Mouse (Mus musculus) kidney, embryonic 16.5 days (tissue): ENCODE data around the gene Schip1. TPM values are rescaled to one million over a fixed set of nuclear protein-coding genes. Genes with fewer than 3 reads are reported as not detected.

Experiments
- ATAC-seq: fragments of 200-750 bp; cut with Nextera tagmentation; 2 replicates; pipeline ENCODE4 v1.8.0; 2017; ENCODE audit warnings: moderate TSS enrichment; ENCODE audit not compliant: low FRiP score, low TSS enrichment
- H3K27ac ChIP-seq: fragments of 300-500 bp; sonication (generic); 2 replicates; pipeline ENCODE4 v1.5.1; 2014; ENCODE audit warnings: low read length
- H3K27me3 ChIP-seq: fragments of 300-500 bp; sonication (generic); 2 replicates; pipeline ENCODE4 v1.6.1; 2014; ENCODE audit warnings: low read length, control low read depth, mixed read lengths; ENCODE audit not compliant: insufficient read depth
- H3K36me3 ChIP-seq: fragments of 300-500 bp; sonication (generic); 2 replicates; pipeline ENCODE4 v1.6.1; 2014; ENCODE audit warnings: low read length, control low read depth, mixed read lengths; ENCODE audit not compliant: insufficient read depth
- H3K4me1 ChIP-seq: fragments of 300-500 bp; sonication (generic); 2 replicates; pipeline ENCODE4 v1.6.1; 2014; ENCODE audit warnings: low read length, control low read depth, mixed read lengths; ENCODE audit not compliant: insufficient read depth
- H3K4me2 ChIP-seq: fragments of 300-500 bp; sonication (generic); replicated peaks from 2 replicates; pipeline ENCODE4 v1.6.1; 2014; ENCODE audit warnings: low read depth, low read length
- H3K4me3 ChIP-seq: fragments of 300-500 bp; sonication (generic); 2 replicates; pipeline ENCODE4 v1.5.1; 2014; ENCODE audit warnings: mild to moderate bottlenecking, low read length
- H3K9ac ChIP-seq: fragments of 300-500 bp; sonication (generic); replicated peaks from 2 replicates; pipeline ENCODE4 v1.6.1; 2014; ENCODE audit warnings: low read length
- H3K9me3 ChIP-seq: fragments of 300-500 bp; sonication (generic); 2 replicates; pipeline ENCODE4 v1.6.1; 2016; ENCODE audit warnings: low read length, control low read depth
- WGBS: fragments of 180-500 bp; shearing (Covaris S2); extraction: QIAGEN DNeasy Blood & Tissue Kit; methylation state at CpG from one replicate; pipeline ENCODE4 v1.1.7; 2014; 5-methylcytosine and 5-hydroxymethylcytosine counted together
- polyA plus RNA-seq: library from polyadenylated mRNA; unstranded; fragments of >200 nt; fragmentation: Nextera tagmentation; extraction: Ambion mirVana; gene quantifications from 2 replicates; pipeline ENCODE4 v1.2.1, GENCODE M21; 2015

Gene Schip1
- polyA plus RNA-seq, 1 experiment from 2014 or later, result 48.9 TPM

- no peak for ATAC-seq
- H3K27me3 ChIP-seq, result no peaks in the 10 kb centered on the region
- no peak overlapping the region for H3K27ac ChIP-seq
- no peak overlapping the region for H3K9ac ChIP-seq
- no peaks in the 10 kb centered on the region for H3K36me3 ChIP-seq
- no peaks in the 10 kb centered on the region for H3K4me1 ChIP-seq
- no peaks in the 10 kb centered on the region for H3K9me3 ChIP-seq
- no peak overlapping the region for H3K4me2 ChIP-seq
- no peak overlapping the region for H3K4me3 ChIP-seq
Observed at GRCm38 (mm10) chr3:68368029-68368428, 303.4 kb downstream of the Schip1 start.

- Histone ChIP-seq H3K4me3 (no peak overlapping the region), H3K9me3 (no peaks in the 10 kb centered on the region), H3K36me3 (no peaks in the 10 kb centered on the region), H3K27me3 (no peaks in the 10 kb centered on the region), H3K4me1 (0 out of 2 replicates have a peak, but pooled peaks cover 10% of the 10 kb centered on the region), H3K9ac (no peak overlapping the region), H3K27ac (no peak overlapping the region), H3K4me2 (no peak overlapping the region)
- WGBS, result no CpG with 5 or more reads among the region's 1 CpGs
- ATAC-seq, result no peak
Observed at GRCm38 (mm10) chr3:68372925-68373324, 308.3 kb downstream of the Schip1 start.

- H3K4me1 ChIP-seq, result peaks cover 17% of the 10 kb centered on the region; the same call in 1 of the 2 replicates
- no peaks in the 10 kb centered on the region for H3K9me3 ChIP-seq
- 16% methylated on average over 10 of the region's 10 CpGs for WGBS
- H3K36me3 ChIP-seq, result no peaks in the 10 kb centered on the region
- no peak overlapping the region for H3K4me2 ChIP-seq
- no peak for ATAC-seq
- no peak overlapping the region for H3K4me3 ChIP-seq
- no peak overlapping the region for H3K9ac ChIP-seq
- H3K27me3 ChIP-seq, result no peaks in the 10 kb centered on the region
- H3K27ac ChIP-seq, result no peak overlapping the region
Observed at GRCm38 (mm10) chr3:68375100-68375508, 310.5 kb downstream of the Schip1 start.

GRCm38 (mm10) chr3:68377452-68378198, 313.0 kb downstream of the Schip1 start:
- no peak overlapping the region for H3K4me2 ChIP-seq
- WGBS, result 79% methylated on average over 7 of the region's 7 CpGs
- no peaks in the 10 kb centered on the region for H3K36me3 ChIP-seq
- H3K4me3 ChIP-seq, result no peak overlapping the region
- ATAC-seq, result no peak
- no peaks in the 10 kb centered on the region for H3K27me3 ChIP-seq
- no peak overlapping the region for H3K9ac ChIP-seq
- no peaks in the 10 kb centered on the region for H3K9me3 ChIP-seq
- peaks cover 17% of the 10 kb centered on the region; the same call in 1 of the 2 replicates for H3K4me1 ChIP-seq
- no peak overlapping the region for H3K27ac ChIP-seq

- Histone ChIP-seq H3K4me3 (no peak overlapping the region), H3K36me3 (no peaks in the 10 kb centered on the region), H3K27ac (no peak overlapping the region), H3K9me3 (no peaks in the 10 kb centered on the region), H3K27me3 (no peaks in the 10 kb centered on the region), H3K4me1 (peaks cover 17% of the 10 kb centered on the region; the same call in 1 of the 2 replicates), H3K9ac (no peak overlapping the region), H3K4me2 (no peak overlapping the region)
- ATAC-seq, result no peak
- WGBS, result 41% methylated on average over 2 of the region's 2 CpGs
Observed at GRCm38 (mm10) chr3:68378799-68379198, 314.2 kb downstream of the Schip1 start.

- Histone ChIP-seq H3K9ac (no peak overlapping the region), H3K27ac (no peak overlapping the region; the same call in 1 of the 2 replicates), H3K27me3 (no peaks in the 10 kb centered on the region), H3K36me3 (no peaks in the 10 kb centered on the region), H3K4me3 (no peak overlapping the region), H3K9me3 (no peaks in the 10 kb centered on the region), H3K4me2 (no peak overlapping the region), H3K4me1 (peaks cover 17% of the 10 kb centered on the region; the same call in 1 of the 2 replicates)
- WGBS, result 14% methylated on average over 7 of the region's 7 CpGs
- 0 out of 2 replicates have a peak, but pooled peaks have one; percentile 61 for ATAC-seq
Observed at GRCm38 (mm10) chr3:68379242-68379641, 314.6 kb downstream of the Schip1 start.

- Histone ChIP-seq H3K9ac (no peak overlapping the region), H3K27ac (no peak overlapping the region), H3K4me1 (peaks cover 8% of the 10 kb centered on the region; the same call in 1 of the 2 replicates), H3K4me3 (no peak overlapping the region), H3K4me2 (no peak overlapping the region), H3K9me3 (no peaks in the 10 kb centered on the region), H3K27me3 (no peaks in the 10 kb centered on the region), H3K36me3 (no peaks in the 10 kb centered on the region)
- no peak for ATAC-seq
Observed at GRCm38 (mm10) chr3:68383672-68384071, 319.1 kb downstream of the Schip1 start.

GRCm38 (mm10) chr3:68385544-68385943, 320.9 kb downstream of the Schip1 start:
- Histone ChIP-seq H3K9ac (no peak overlapping the region), H3K4me1 (no peaks in the 10 kb centered on the region), H3K4me3 (no peak overlapping the region), H3K27ac (no peak overlapping the region), H3K36me3 (no peaks in the 10 kb centered on the region), H3K9me3 (no peaks in the 10 kb centered on the region), H3K4me2 (no peak overlapping the region), H3K27me3 (no peaks in the 10 kb centered on the region)
- 83% methylated on average over 3 of the region's 3 CpGs for WGBS
- ATAC-seq, result no peak

- no peaks in the 10 kb centered on the region for H3K27me3 ChIP-seq
- no peak overlapping the region for H3K27ac ChIP-seq
- no peak for ATAC-seq
- no peak overlapping the region for H3K4me3 ChIP-seq
- H3K4me1 ChIP-seq, result no peaks in the 10 kb centered on the region
- H3K36me3 ChIP-seq, result no peaks in the 10 kb centered on the region
- no peak overlapping the region for H3K9ac ChIP-seq
- no peak overlapping the region for H3K4me2 ChIP-seq
- no peaks in the 10 kb centered on the region for H3K9me3 ChIP-seq
- 80% methylated on average over 3 of the region's 3 CpGs for WGBS
Observed at GRCm38 (mm10) chr3:68388023-68388422, 323.4 kb downstream of the Schip1 start.

- H3K9ac ChIP-seq, result no peak overlapping the region
- H3K27ac ChIP-seq, result no peak overlapping the region
- WGBS, result 59% methylated on average over 2 of the region's 2 CpGs
- no peak overlapping the region for H3K4me3 ChIP-seq
- no peaks in the 10 kb centered on the region for H3K27me3 ChIP-seq
- H3K4me1 ChIP-seq, result no peaks in the 10 kb centered on the region
- no peak overlapping the region for H3K4me2 ChIP-seq
- no peaks in the 10 kb centered on the region for H3K9me3 ChIP-seq
- peak; percentile 51; the same call in 1 of the 2 replicates for ATAC-seq
- H3K36me3 ChIP-seq, result no peaks in the 10 kb centered on the region
Observed at GRCm38 (mm10) chr3:68393578-68393977, 329.0 kb downstream of the Schip1 start.
